Mouse (Mus musculus) hindbrain, embryonic 10.5 days (tissue): Measurements from ENCODE around the gene Polg2. TPM values are rescaled to one million over a fixed set of nuclear protein-coding genes. Genes with fewer than 3 reads are reported as not detected.
A peak's percentile ranks its signal among the peaks of the same experiment; 100 is the strongest.

Experiments used
- DNase-seq: peaks from one replicate; pipeline ENCODE4 v3.0.0-alpha.2; 2017; ENCODE audit warnings: low spot score
- H3K27ac ChIP-seq: fragments of 300-500 bp; sonication (generic); 2 replicates; pipeline ENCODE4 v1.5.1; 2016; ENCODE audit warnings: mild to moderate bottlenecking, moderate library complexity
- H3K27me3 ChIP-seq: fragments of 300-500 bp; sonication (generic); 2 replicates; pipeline ENCODE4 v1.6.1; 2016; ENCODE audit warnings: mild to moderate bottlenecking; ENCODE audit not compliant: poor library complexity, insufficient read depth, severe bottlenecking
- H3K36me3 ChIP-seq: fragments of 300-500 bp; sonication (generic); 2 replicates; pipeline ENCODE4 v1.6.1; 2016; ENCODE audit warnings: mild to moderate bottlenecking, moderate library complexity
- H3K4me1 ChIP-seq: fragments of 300-500 bp; sonication (generic); replicated peaks from 2 replicates; pipeline ENCODE4 v1.6.1; 2016; ENCODE audit warnings: mild to moderate bottlenecking
- H3K4me3 ChIP-seq: fragments of 300-500 bp; sonication (generic); 2 replicates; pipeline ENCODE4 v1.5.1; 2016; ENCODE audit warnings: mild to moderate bottlenecking, moderate library complexity
- H3K9me3 ChIP-seq: fragments of 300-500 bp; sonication (generic); 2 replicates; pipeline ENCODE4 v1.6.1; 2016; ENCODE audit warnings: mild to moderate bottlenecking, moderate library complexity
- WGBS: fragments of 180-500 bp; shearing (Covaris S2); methylation state at CpG from one replicate; pipeline ENCODE4 v1.1.7; 2016; 5-methylcytosine and 5-hydroxymethylcytosine counted together
- polyA plus RNA-seq: library from polyadenylated mRNA; unstranded; fragments of >200 nt; fragmentation: Nextera tagmentation; extraction: Ambion mirVana; gene quantifications from 2 replicates; pipeline ENCODE4 v1.2.1, GENCODE M21; 2016

Polg2 gene
- polyA plus RNA-seq, 1 experiment from 2014 or later: 8.1 TPM

DNA sequence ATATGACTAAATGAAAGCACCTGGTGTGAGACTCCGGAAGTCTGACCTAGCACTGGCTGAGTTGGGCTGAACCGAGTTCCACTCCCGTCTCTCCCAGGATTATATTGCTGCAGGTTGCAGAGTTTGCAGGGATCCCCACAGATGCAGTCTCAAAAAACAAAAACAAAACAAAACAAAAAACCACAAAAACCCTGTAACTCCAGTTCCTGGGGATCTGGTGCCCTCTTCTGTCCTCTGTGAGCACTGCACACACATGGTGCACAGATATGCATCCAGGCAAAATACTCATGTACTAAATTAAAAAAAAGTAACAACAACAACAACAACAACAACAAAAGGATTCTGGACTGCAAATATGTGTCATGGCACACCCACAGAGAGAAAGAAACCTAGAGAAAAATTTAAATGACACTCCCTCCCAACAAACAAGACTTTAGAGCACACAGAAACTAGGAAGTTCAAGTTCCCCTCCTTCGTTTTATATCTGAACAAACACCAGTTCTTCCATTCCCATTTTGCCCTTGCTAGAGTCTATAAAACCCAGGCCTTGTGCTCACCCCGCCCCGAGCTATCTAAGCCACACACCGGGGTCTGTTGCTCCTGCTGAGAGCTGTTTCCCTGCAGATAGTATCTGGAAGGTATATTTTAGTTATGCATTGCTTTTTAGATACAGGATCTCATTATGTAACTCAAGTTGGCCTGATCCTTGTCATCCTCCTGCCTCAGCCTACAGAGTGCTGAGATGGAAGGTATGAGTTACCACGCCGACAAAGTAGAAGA lies 9.0 kb downstream of the Polg2 start:
- 94% methylated on average over 9 of the region's 9 CpGs for WGBS
- DNase-seq: no peak

DNA sequence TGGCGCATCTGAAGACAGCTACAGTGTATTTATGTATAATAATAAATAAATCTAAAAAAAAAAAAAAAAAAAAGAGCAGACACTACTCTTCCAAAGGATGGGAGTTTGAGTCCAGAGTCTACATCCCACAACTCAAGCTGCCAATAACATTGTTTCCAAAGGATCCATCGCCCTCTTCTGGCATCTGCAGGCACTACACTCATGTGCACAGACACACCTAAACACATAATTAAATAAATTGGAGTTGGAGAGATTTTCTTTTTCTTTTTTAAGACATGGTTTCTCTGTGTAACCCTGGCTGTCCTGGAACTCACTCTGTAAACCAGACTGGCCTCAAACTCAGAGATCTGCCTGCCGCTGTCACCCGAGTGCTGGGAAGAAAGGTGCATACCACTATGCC lies 11.8 kb downstream of the Polg2 start:
- WGBS: 90% methylated on average over 4 of the region's 4 CpGs
- Histone ChIP-seq H3K36me3 (peaks cover 80% of the 10 kb centered on the region), H3K9me3 (peaks cover 10% of the 10 kb centered on the region)

More for the DNA sequence above, 9.0 kb downstream of the Polg2 start:
- H3K9me3 ChIP-seq: peaks cover 10% of the 10 kb centered on the region
- no peaks in the 10 kb centered on the region for H3K4me1 ChIP-seq
- H3K27ac ChIP-seq: no peak overlapping the region
- H3K27me3 ChIP-seq: no peaks in the 10 kb centered on the region
- H3K4me3 ChIP-seq: no peak overlapping the region
- peaks cover 98% of the 10 kb centered on the region for H3K36me3 ChIP-seq

DNA sequence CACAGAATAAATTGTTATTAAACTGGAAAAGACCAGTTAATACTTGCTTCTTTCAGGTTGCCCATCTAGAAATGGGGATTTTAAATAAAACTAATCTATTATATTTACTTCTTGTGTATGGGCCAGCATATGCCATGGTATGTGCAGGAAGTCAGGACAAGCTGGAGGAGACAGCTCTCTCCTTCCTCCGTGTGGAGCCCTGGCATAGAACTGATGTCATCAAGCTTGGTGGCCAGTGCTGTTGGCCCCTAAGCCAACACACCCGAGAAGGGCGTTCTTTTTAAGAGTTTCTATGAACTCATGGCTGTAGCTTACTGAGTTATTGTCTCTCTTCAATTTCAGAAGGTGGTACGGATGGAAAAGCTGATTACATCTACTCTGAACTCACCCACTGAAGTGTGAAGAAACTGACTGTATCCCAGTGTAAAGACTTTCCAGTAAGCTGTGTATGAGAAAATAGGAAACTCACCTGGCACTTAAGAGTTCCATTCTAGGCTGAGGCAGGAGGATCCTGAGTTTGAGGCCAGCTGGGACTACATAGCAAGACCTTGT lies 12.7 kb downstream of the Polg2 start:
- H3K4me3 ChIP-seq: no peak overlapping the region
- H3K36me3 ChIP-seq: peaks cover 71% of the 10 kb centered on the region
- H3K27me3 ChIP-seq: no peaks in the 10 kb centered on the region
- peaks cover 13% of the 10 kb centered on the region for H3K4me1 ChIP-seq
- H3K9me3 ChIP-seq: peaks cover 10% of the 10 kb centered on the region
- DNase-seq: no peak
- no peak overlapping the region for H3K27ac ChIP-seq
- WGBS: 94% methylated on average over 4 of the region's 4 CpGs

More for the DNA sequence above, 11.8 kb downstream of the Polg2 start:
- DNase-seq: no peak
- H3K4me3 ChIP-seq: no peak overlapping the region
- no peak overlapping the region for H3K27ac ChIP-seq
- peaks cover 8% of the 10 kb centered on the region for H3K4me1 ChIP-seq
- H3K27me3 ChIP-seq: no peaks in the 10 kb centered on the region

DNA sequence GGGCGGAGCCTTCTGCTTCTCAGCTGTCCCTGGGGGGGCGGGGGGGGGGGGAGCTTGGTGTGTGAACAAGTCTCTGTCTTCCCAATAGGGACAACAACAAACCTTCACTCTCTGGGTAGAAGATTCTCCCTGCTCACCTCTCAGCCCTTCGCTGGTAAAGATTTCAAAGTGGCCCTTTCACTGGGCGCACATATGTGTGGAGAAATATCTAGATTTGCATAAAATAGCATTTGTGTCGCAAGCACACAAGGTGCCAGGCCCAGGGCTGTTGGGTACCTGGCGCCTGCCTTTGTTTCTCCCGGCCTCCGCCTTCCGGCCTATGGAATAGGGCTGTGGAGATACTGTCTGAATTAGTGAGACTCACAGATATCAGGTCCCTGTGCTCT lies 16.5 kb downstream of the Polg2 start:
- Histone ChIP-seq H3K27me3 (no peaks in the 10 kb centered on the region), H3K27ac (peak overlapping the region; percentile 62; the same call in 1 of the 2 replicates), H3K36me3 (peaks cover 35% of the 10 kb centered on the region), H3K4me1 (peaks cover 15% of the 10 kb centered on the region), H3K4me3 (no peak overlapping the region), H3K9me3 (peaks cover 3% of the 10 kb centered on the region)
- 75% methylated on average over 9 of the region's 9 CpGs for WGBS
- no peak for DNase-seq

DNA sequence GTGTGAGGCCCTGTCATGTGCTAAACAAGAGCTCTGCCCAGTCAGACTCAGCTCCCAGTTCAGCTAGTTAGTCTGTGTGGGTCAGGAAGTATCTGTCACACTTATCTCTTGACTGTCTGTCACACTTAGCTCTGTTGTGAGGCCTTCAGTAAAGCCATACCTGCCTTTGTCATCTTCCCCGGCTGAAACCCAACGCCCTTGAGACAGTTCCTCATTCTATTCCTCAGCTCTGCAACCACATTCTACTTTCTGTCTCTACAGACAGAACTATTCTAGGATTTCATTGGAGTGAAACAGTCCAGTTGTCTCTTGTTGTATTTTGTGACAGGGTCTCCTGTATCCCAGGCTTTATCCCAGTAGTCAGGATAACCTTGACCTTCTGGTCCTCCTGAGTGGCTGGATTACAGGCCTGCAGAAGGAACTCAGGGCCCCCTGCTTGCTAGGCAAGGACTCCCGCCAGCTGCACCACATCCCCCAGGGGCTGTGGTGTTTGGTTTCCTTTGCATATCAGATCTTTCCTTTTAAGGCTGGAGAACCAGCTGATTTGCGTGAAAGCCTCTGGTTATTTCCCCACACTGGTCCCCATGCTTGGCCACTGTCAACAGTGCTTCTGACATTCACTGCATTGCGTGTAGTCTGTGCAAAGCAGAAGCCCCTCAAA lies 17.1 kb downstream of the Polg2 start:
- DNase-seq: no peak
- H3K4me3 ChIP-seq: no peak overlapping the region
- H3K36me3 ChIP-seq: peaks cover 30% of the 10 kb centered on the region
- WGBS: 42% methylated on average over 5 of the region's 5 CpGs
- no peaks in the 10 kb centered on the region for H3K9me3 ChIP-seq
- H3K27me3 ChIP-seq: no peaks in the 10 kb centered on the region
- peaks cover 15% of the 10 kb centered on the region for H3K4me1 ChIP-seq
- H3K27ac ChIP-seq: peak overlapping the region; percentile 62; the same call in 1 of the 2 replicates

DNA sequence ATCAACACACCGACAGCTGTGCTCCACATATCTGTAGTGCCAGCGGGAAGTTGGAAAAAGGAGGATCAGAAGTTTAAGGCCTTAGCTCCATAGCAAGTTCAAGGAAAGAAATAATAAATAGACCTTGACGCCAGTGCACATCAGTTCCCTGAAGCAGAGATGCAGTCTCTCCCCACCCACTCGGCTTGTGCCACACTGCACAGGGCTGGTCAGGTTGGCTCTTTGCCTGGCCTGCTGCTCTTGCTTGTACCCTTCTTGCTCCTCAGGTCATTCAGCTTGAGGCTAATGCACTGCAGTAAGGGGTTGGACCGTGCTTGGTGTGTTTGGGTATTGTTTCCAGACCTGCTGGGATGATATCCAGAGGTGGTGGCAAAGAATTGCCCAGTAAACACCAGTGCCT lies 18.8 kb downstream of the Polg2 start:
- WGBS: 92% methylated on average over 5 of the region's 5 CpGs

DNA sequence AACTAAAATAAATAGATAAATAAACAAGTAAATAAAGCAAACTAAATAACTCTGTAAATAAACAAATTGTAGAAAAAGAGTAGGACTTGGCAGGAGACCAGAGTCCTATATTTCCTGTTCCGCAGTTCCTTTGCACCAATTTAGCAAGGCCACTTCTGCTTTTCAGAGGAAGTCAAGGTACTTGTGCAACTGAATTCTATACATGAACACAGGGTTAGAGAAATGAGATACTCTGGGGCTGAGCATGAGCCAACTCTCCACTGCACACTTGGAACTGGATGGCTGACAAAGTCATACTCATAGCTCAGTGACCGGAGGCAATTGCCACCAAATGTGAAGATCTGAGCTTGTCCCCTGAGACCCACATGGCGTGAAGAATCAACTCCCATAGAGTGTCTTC lies 20.3 kb downstream of the Polg2 start:
- H3K27ac ChIP-seq: no peak overlapping the region
- H3K36me3 ChIP-seq: 0 out of 2 replicates have a peak, but pooled peaks cover 3% of the 10 kb centered on the region
- H3K9me3 ChIP-seq: no peaks in the 10 kb centered on the region
- H3K4me3 ChIP-seq: no peak overlapping the region
- H3K27me3 ChIP-seq: no peaks in the 10 kb centered on the region
- DNase-seq: no peak
- WGBS: 91% methylated on average over 3 of the region's 3 CpGs
- H3K4me1 ChIP-seq: peaks cover 15% of the 10 kb centered on the region

More for the DNA sequence above, 18.8 kb downstream of the Polg2 start:
- H3K9me3 ChIP-seq: no peaks in the 10 kb centered on the region
- H3K27ac ChIP-seq: 0 out of 2 replicates have a peak overlapping the region, but pooled peaks have one; percentile 0
- no peak overlapping the region for H3K4me3 ChIP-seq
- peaks cover 14% of the 10 kb centered on the region for H3K36me3 ChIP-seq
- no peaks in the 10 kb centered on the region for H3K27me3 ChIP-seq
- peaks cover 15% of the 10 kb centered on the region for H3K4me1 ChIP-seq
- no peak for DNase-seq

DNA sequence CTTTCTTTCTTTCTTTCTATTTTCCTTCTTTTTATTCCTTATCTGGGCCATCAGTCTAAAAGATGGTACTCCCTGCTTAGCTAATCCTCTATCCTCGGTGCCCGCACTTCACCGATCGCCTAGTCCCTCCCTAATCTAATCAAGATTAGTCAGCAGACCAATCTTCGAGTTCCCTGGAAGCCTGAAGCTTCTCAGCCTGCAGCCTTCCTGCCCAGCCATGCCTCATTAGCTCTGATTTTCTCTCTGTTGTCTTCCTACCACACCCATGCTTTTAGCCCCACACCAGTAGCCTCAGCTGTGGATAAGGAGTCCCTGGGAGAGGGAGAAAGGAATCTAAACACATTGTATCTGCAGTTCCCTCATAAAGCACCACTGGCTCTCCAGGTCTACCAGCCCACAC lies 23.8 kb downstream of the Polg2 start:
- H3K9me3 ChIP-seq: no peaks in the 10 kb centered on the region

DNA sequence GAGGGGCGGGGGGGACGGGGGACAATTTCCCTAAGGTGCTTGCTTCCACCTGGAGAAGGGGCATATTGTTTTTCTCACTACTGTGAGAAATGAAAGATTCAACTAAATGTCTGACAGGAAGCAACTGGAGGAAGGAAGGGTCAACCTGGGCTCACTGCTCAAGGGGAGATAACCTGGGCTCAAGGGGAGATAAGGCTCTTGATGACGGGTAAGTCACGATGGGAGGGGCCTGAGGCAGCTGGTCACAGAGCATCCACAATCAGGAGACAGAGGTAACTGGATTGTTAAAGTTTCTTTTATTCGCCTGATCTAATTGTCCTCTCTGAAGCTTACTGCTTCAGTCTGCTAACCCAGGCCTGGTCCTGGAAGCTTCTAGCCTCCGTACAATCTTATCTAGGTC lies 26.0 kb downstream of the Polg2 start:
- no peaks in the 10 kb centered on the region for H3K36me3 ChIP-seq
- H3K27me3 ChIP-seq: no peaks in the 10 kb centered on the region
- no peak for DNase-seq
- no peak overlapping the region for H3K27ac ChIP-seq
- H3K9me3 ChIP-seq: no peaks in the 10 kb centered on the region
- no peak overlapping the region for H3K4me3 ChIP-seq
- H3K4me1 ChIP-seq: no peaks in the 10 kb centered on the region
- WGBS: 86% methylated on average over 6 of the region's 6 CpGs

More for the DNA sequence above, 23.8 kb downstream of the Polg2 start:
- 59% methylated on average over 5 of the region's 5 CpGs for WGBS
- DNase-seq: no peak
- no peak overlapping the region for H3K4me3 ChIP-seq
- H3K27ac ChIP-seq: no peak overlapping the region
- H3K27me3 ChIP-seq: no peaks in the 10 kb centered on the region
- H3K4me1 ChIP-seq: no peaks in the 10 kb centered on the region
- H3K36me3 ChIP-seq: no peaks in the 10 kb centered on the region

DNA sequence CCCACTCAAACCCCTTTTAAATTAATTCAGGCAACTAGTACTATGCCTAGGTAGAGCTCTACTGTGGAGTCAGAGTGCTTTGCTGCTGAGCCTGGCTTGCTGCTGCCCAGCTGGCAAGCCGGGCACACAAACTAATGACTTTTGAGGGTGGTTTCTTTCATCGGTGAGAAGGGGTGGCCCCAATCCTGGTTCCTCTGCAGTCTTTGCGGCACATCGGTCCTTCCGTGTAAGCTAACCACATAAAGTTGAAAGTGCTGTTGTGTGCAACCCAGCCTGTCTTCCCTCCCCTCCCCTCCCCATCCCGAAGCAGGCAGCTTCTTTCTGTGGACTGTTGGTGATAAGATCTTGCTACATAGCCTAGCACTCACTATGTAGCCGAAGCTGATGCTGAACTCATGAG lies 27.2 kb downstream of the Polg2 start:
- no peaks in the 10 kb centered on the region for H3K27me3 ChIP-seq
- no peak for DNase-seq
- peaks cover 7% of the 10 kb centered on the region; the same call in 1 of the 2 replicates for H3K9me3 ChIP-seq
- 92% methylated on average over 7 of the region's 7 CpGs for WGBS
- no peaks in the 10 kb centered on the region for H3K36me3 ChIP-seq
- H3K27ac ChIP-seq: no peak overlapping the region
- H3K4me3 ChIP-seq: no peak overlapping the region
- no peaks in the 10 kb centered on the region for H3K4me1 ChIP-seq

DNA sequence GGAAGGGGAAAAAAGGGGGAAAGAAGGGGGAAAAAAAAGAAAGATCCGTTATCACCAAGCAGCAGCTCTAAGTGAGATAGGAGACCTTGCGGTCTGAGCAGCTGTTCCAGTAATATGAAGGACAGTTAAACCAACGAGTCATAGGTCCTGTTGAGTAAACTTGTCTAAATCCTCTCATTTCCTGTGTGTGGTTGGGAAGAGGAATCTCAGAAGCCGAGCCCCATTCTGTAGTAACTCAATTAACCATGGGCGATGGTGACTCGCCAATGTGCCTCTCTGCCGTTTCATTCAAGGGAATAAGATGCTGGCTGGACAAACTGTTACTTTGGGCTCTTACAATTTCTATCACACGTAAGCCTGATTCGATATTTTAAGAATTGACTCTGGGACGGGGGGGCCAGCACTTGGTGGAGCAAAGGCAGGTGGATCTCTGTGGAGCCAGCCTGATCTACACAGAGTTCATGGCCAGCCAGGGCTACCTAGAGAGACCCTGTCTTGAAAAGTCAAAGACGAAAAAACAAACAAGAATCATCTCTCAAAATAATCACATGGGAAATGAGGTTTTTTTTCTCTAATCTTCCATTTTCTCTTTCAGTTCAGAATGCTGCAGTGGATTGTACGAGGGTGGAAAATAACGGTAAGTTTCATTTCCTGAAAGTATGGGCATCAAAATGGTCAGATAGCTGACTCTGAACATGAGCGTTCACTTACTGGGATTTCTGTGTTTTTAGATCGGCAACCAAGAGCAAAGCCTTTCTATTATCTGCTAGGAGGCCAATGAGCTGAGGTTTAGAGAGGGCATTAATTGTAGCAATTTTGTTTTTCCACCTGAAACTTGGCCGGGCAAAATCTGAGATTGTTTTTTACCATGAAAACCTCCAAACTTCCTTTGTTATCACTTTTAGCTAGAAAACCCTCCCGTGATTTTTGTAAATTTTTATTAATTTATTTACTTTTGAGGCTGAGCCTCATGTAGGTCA lies 28.0 kb downstream of the Polg2 start, which contains the start of gene Milr1:
TSS of gene Milr1 (plus strand) at position 188 of the 980 bp plus-strand sequence.
- H3K4me1 ChIP-seq: no peaks in the 10 kb centered on the region
- no peaks in the 10 kb centered on the region for H3K36me3 ChIP-seq
- no peak within 1 kb of the TSS for H3K27ac ChIP-seq
- no peak within 1 kb of the TSS for H3K4me3 ChIP-seq
- DNase-seq: no peak
- 91% methylated on average over 17 of the region's 17 CpGs for WGBS
- peaks cover 9% of the 10 kb centered on the region; the same call in 1 of the 2 replicates for H3K9me3 ChIP-seq
- no peaks in the 10 kb centered on the region for H3K27me3 ChIP-seq

DNA sequence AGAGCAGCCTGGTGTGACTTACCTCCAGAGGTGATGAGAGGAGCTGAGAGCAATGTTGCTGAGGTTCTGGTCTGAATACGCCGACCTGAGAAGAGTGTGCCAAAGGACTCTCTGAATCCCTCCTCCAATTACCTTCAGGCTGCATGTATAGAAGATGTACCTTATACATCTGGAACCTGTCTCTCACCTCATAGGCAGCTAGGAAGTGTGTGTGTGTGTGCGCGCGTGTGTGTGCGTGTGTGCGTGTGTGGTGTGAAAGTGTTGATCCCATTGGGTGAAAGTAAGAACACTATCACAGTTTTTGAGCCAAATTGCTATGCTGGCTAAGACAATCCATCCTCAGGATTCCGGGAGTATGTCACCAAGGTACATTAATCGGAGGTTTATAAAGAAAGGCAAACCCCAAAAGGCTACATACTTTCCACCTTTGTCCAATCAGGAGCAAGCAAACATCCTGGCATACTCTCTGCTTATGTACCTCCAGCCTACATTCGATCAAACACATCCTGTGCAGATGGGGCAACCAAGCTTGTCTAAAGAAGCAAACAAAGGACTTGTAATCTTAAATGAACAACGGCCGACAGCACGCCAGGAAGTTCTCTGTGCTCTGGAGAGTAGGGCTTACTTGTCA lies 29.1 kb downstream of the Polg2 start, which contains the start of gene Pecam1:
TSS of gene Pecam1 (minus strand) at position 508 of the 631 bp plus-strand sequence.
- no peak for DNase-seq
- peaks cover 9% of the 10 kb centered on the region; the same call in 1 of the 2 replicates for H3K9me3 ChIP-seq
- H3K4me3 ChIP-seq: no peak within 1 kb of the TSS
- no peaks in the 10 kb centered on the region for H3K27me3 ChIP-seq
- H3K27ac ChIP-seq: no peak within 1 kb of the TSS
- 91% methylated on average over 13 of the region's 13 CpGs for WGBS
- H3K36me3 ChIP-seq: no peaks in the 10 kb centered on the region
- no peaks in the 10 kb centered on the region for H3K4me1 ChIP-seq
